Comparison of ENCODE assay signal across 8 mouse cellular contexts in genomic region chr9:111055800-111056518, GRCm38 (mm10). TPM values are rescaled to one million over a fixed set of nuclear protein-coding genes. Genes with fewer than 3 reads are reported as not detected.
A peak's percentile ranks its signal among the peaks of the same experiment; 100 is the strongest.
DNase-seq lines count a peak whose midpoint lies in the region; ATAC-seq lines count a peak whose summit lies in the region.

No protein-coding gene starts in this region.

- no peak overlapping the region for H3K27ac ChIP-seq in neural tube, embryonic 11.5 days (ENCODE audit: low read depth, low read length)
- H3K27ac ChIP-seq in embryonic facial prominence, embryonic 13.5 days = no peak overlapping the region
- H3K27ac ChIP-seq in intestine, embryonic 15.5 days = no peak overlapping the region
- H3K27ac ChIP-seq in midbrain, embryonic 14.5 days (replicated peaks; ENCODE audit: low read depth, low read length) = no peak overlapping the region

- no peak for ATAC-seq in neural tube, embryonic 11.5 days (ENCODE audit: insufficient read depth, low FRiP score, low TSS enrichment)
- no peak for ATAC-seq in embryonic facial prominence, embryonic 13.5 days (ENCODE audit: insufficient number of reproducible peaks, insufficient read depth, low FRiP score, low TSS enrichment, low read depth)
- ATAC-seq in intestine, embryonic 15.5 days = peak; percentile 22; the same call in 1 of the 2 replicates
- no peak for ATAC-seq in midbrain, embryonic 14.5 days (ENCODE audit: low FRiP score, low TSS enrichment)

- 0 out of 2 replicates have a peak overlapping the region, but pooled peaks have one; percentile 4 for H3K4me2 ChIP-seq in neural tube, embryonic 11.5 days (ENCODE audit: low read depth)
- peak overlapping the region; percentile 68 for H3K4me2 ChIP-seq in embryonic facial prominence, embryonic 13.5 days
- peak overlapping the region; percentile 83 for H3K4me2 ChIP-seq in intestine, embryonic 15.5 days (replicated peaks)
- H3K4me2 ChIP-seq in midbrain, embryonic 14.5 days (ENCODE audit: low read length) = 0 out of 2 replicates have a peak overlapping the region, but pooled peaks have one; percentile 12

- no peaks in the 10 kb centered on the region for H3K9me3 ChIP-seq in neural tube, embryonic 11.5 days (ENCODE audit: control insufficient read depth, low read length)
- H3K9me3 ChIP-seq in embryonic facial prominence, embryonic 13.5 days = no peaks in the 10 kb centered on the region
- no peaks in the 10 kb centered on the region for H3K9me3 ChIP-seq in intestine, embryonic 15.5 days
- H3K9me3 ChIP-seq in midbrain, embryonic 14.5 days (ENCODE audit: control insufficient read depth, low read length) = no peaks in the 10 kb centered on the region

- no peak overlapping the region for H3K9ac ChIP-seq in neural tube, embryonic 11.5 days (ENCODE audit: low read length)
- H3K9ac ChIP-seq in embryonic facial prominence, embryonic 13.5 days = peak overlapping the region; percentile 56
- H3K9ac ChIP-seq in intestine, embryonic 15.5 days = peak overlapping the region; percentile 39
- no peak overlapping the region for H3K9ac ChIP-seq in midbrain, embryonic 14.5 days (replicated peaks; ENCODE audit: low read length)

- no peaks in the 10 kb centered on the region for H3K27me3 ChIP-seq in neural tube, embryonic 11.5 days (ENCODE audit: control insufficient read depth, insufficient read depth, low read length)
- no peaks in the 10 kb centered on the region for H3K27me3 ChIP-seq in embryonic facial prominence, embryonic 13.5 days
- no peaks in the 10 kb centered on the region for H3K27me3 ChIP-seq in intestine, embryonic 15.5 days (replicated peaks)
- H3K27me3 ChIP-seq in midbrain, embryonic 14.5 days (ENCODE audit: control insufficient read depth, insufficient read depth, low read length) = no peaks in the 10 kb centered on the region

- WGBS in neural tube, embryonic 11.5 days = 80% methylated on average over 29 of the region's 29 CpGs
- WGBS in embryonic facial prominence, embryonic 13.5 days = 72% methylated on average over 29 of the region's 29 CpGs
- 46% methylated on average over 29 of the region's 29 CpGs for WGBS in intestine, embryonic 15.5 days
- 86% methylated on average over 29 of the region's 29 CpGs for WGBS in midbrain, embryonic 14.5 days

- no peaks in the 10 kb centered on the region for H3K36me3 ChIP-seq in neural tube, embryonic 11.5 days (ENCODE audit: control insufficient read depth, insufficient read depth, low read length)
- H3K36me3 ChIP-seq in embryonic facial prominence, embryonic 13.5 days = no peaks in the 10 kb centered on the region
- H3K36me3 ChIP-seq in intestine, embryonic 15.5 days = no peaks in the 10 kb centered on the region
- H3K36me3 ChIP-seq in midbrain, embryonic 14.5 days (ENCODE audit: control insufficient read depth, insufficient read depth, low read length) = no peaks in the 10 kb centered on the region

- peak overlapping the region; percentile 6; the same call in 1 of the 2 replicates for H3K4me3 ChIP-seq in neural tube, embryonic 11.5 days (ENCODE audit: low read depth, low read length)
- H3K4me3 ChIP-seq in embryonic facial prominence, embryonic 13.5 days = peak overlapping the region; percentile 40
- H3K4me3 ChIP-seq in intestine, embryonic 15.5 days (replicated peaks) = peak overlapping the region; percentile 45
- no peak overlapping the region for H3K4me3 ChIP-seq in midbrain, embryonic 14.5 days (replicated peaks; ENCODE audit: low read depth, low read length)

- no peak for DNase-seq in neural tube, embryonic 11.5 days (ENCODE audit: low spot score)
- DNase-seq in neural tube, embryonic 10.5 days (ENCODE audit: extremely low spot score, low spot score) = no peak
- DNase-seq in midbrain, embryonic 14.5 days = no peak
- no peak for DNase-seq in layer of hippocampus, adult 11-12 months (ENCODE audit: low spot score)
- DNase-seq in cerebellum, postnatal 14 days = no peak
- no peak for DNase-seq in cerebellum, postnatal 36 days

- no peaks in the 10 kb centered on the region for H3K4me1 ChIP-seq in neural tube, embryonic 11.5 days (ENCODE audit: control insufficient read depth, insufficient read depth, low read length)
- H3K4me1 ChIP-seq in embryonic facial prominence, embryonic 13.5 days = peaks cover 20% of the 10 kb centered on the region
- peaks cover 12% of the 10 kb centered on the region for H3K4me1 ChIP-seq in intestine, embryonic 15.5 days (replicated peaks)
- H3K4me1 ChIP-seq in midbrain, embryonic 14.5 days (ENCODE audit: control insufficient read depth, insufficient read depth, low read length) = no peaks in the 10 kb centered on the region

RNA-seq across cellular contexts. Expression of gene Ccrl2, which starts 1.4 kb away (rescaled TPM):
- 0.54 and 1.6 TPM in 2 replicates for polyA plus RNA-seq in neural tube, embryonic 11.5 days (2014; fragmentation: Nextera tagmentation; extraction: Ambion mirVana)
- 0.62 and 0.63 TPM in 2 replicates for polyA plus RNA-seq in embryonic facial prominence, embryonic 13.5 days (2015; fragmentation: Nextera tagmentation; extraction: Ambion mirVana)
- 1.8 and 2.6 TPM in 2 replicates for polyA plus RNA-seq in intestine, embryonic 15.5 days (2015; fragmentation: Nextera tagmentation; extraction: Ambion mirVana)
- 1.2 and 1.9 TPM in 2 replicates for polyA plus RNA-seq in midbrain, embryonic 14.5 days (2014; fragmentation: Nextera tagmentation; extraction: Ambion mirVana)

RNA-seq across cellular contexts. Expression of gene Ltf, which starts 36.9 kb away (rescaled TPM):
- 0.19 TPM in 1 of 2 replicates, not detected in the other for polyA plus RNA-seq in neural tube, embryonic 11.5 days (2014; fragmentation: Nextera tagmentation; extraction: Ambion mirVana)
- 0.46 and 1.6 TPM in 2 replicates for polyA plus RNA-seq in embryonic facial prominence, embryonic 13.5 days (2015; fragmentation: Nextera tagmentation; extraction: Ambion mirVana)
- polyA plus RNA-seq in intestine, embryonic 15.5 days (2015; fragmentation: Nextera tagmentation; extraction: Ambion mirVana) = 2.2 and 5.1 TPM in 2 replicates
- polyA plus RNA-seq in midbrain, embryonic 14.5 days (2014; fragmentation: Nextera tagmentation; extraction: Ambion mirVana) = 0.24 and 0.51 TPM in 2 replicates

Comparison
In these comparisons a context has a peak if more than half of its experiments do, and no peak if none do; other contexts are left out.
1. H3K4me2 ChIP-seq: peak in every context shown above with its lines; median percentile 83 in intestine, embryonic 15.5 days; 68 in embryonic facial prominence, embryonic 13.5 days; 12 in midbrain, embryonic 14.5 days; 4 in neural tube, embryonic 11.5 days.
2. H3K9ac ChIP-seq: peak in embryonic facial prominence, embryonic 13.5 days (single experiment) and intestine, embryonic 15.5 days (single experiment); none in neural tube, embryonic 11.5 days (single experiment) and midbrain, embryonic 14.5 days (single experiment).